Mouse (Mus musculus) CH12.LX (cell line): Measurements from ENCODE around the gene Caly.

ENCODE experiments used
- CTCF ChIP-seq, 2 experiments: IDR thresholded peaks in 1 of 2; conservative IDR thresholded peaks in 1 of 2; 2 replicates each; pipeline ENCODE4 v1.5.1; 2011 to 2012; ENCODE audit warnings: low read depth in 2 of 2, low read length in 2 of 2, improper control_type of control experiment in 1 of 2, inconsistent platforms in 1 of 2, mild to moderate bottlenecking in 1 of 2, moderate library complexity in 1 of 2
- ELF1 ChIP-seq: IDR thresholded peaks from 2 replicates; pipeline ENCODE4 v1.6.1; 2014; ENCODE audit warnings: low read depth, mild to moderate bottlenecking, inconsistent platforms, low read length, improper control_type of control experiment
- EP300 ChIP-seq: IDR thresholded peaks from 2 replicates; pipeline ENCODE4 v1.6.1; 2011; ENCODE audit warnings: low read length, improper control_type of control experiment
- MXI1 ChIP-seq: IDR thresholded peaks from 2 replicates; pipeline ENCODE4 v1.6.1; 2011; ENCODE audit warnings: mild to moderate bottlenecking, low read depth, low read length, improper control_type of control experiment
- MYC ChIP-seq: IDR thresholded peaks from 2 replicates; pipeline ENCODE4 v1.6.1; 2011; ENCODE audit warnings: low read depth, mild to moderate bottlenecking, improper control_type of control experiment, low read length
- POLR2A ChIP-seq: IDR thresholded peaks from 2 replicates; pipeline ENCODE4 v1.6.1; 2011; ENCODE audit warnings: low read depth, mild to moderate bottlenecking, improper control_type of control experiment, low read length
- USF2 ChIP-seq: conservative IDR thresholded peaks from 2 replicates; pipeline ENCODE4 v1.6.1; 2011; ENCODE audit warnings: low read depth, low read length, improper control_type of control experiment

DNA sequence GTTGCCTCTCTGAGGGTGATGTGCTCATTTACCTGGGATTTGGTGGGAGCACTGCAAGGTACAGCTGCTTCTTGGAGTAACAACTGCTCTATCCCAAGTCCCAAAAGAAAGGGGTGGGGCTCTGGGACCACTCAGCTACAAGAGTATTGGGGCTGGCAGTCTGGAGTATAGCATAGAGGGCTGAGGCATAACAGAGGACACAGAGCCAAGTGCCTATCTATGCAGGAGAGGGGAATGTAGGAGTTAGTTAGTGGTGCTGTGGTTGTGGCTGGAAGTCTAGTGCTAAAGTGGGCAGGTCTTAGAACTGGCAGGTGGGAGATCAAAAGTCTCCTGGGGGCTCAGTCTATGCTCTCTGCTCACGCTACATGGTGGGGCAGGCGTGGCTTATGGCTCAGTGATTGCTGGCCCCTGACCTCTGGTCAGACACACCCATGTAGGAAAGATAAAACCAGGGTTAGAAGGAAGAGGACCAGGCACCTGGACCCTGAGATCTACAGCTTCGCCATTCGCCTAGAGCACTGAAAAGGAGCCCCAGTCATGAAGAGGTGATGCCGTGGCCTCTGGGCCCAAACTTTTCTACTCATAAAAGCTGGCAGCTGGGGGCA, 10.7 kb upstream of the Caly start, which contains the start of gene Prap1:
- TF ChIP-seq USF2 (no peak), CTCF (conservative IDR thresholded peaks at IDR 0.05 in 1 of 2, IDR thresholded peaks at IDR 0.05 in 1 of 2; ENCODE audit: low read depth in 2 of 2, low read length in 2 of 2) (no peak), POLR2A (no peak), MXI1 (no peak), EP300 (no peak), ELF1 (no peak), MYC (no peak)
